In genomic region chr17:3085152-3085551, GRCm38 (mm10) we compare ENCODE assay signal across 8 mouse cellular contexts. TPM values are rescaled to one million over a fixed set of nuclear protein-coding genes. Genes with fewer than 3 reads are reported as not detected.
DNase-seq lines count a peak whose midpoint lies in the region; ATAC-seq and TF ChIP-seq lines count a peak whose summit lies in the region.

No protein-coding gene starts in this region.

- peak overlapping the region; percentile 59 for H3K4me3 ChIP-seq in heart, embryonic 12.5 days
- H3K4me3 ChIP-seq in ES-Bruce4 (ENCODE audit: low read depth, low read length) = peak overlapping the region; percentile 53
- peak overlapping the region; percentile 50 for H3K4me3 ChIP-seq in embryonic fibroblast, embryonic 13.5 days (ENCODE audit: insufficient read depth, low read length)
- peak overlapping the region; percentile 56 for H3K4me3 ChIP-seq in limb, embryonic 15.5 days

- no peak overlapping the region for H3K27ac ChIP-seq in heart, embryonic 12.5 days (ENCODE audit: poor library complexity, severe bottlenecking)
- no peak overlapping the region for H3K27ac ChIP-seq in ES-Bruce4 (ENCODE audit: insufficient read depth, low read length)
- peak overlapping the region; percentile 89 for H3K27ac ChIP-seq in embryonic fibroblast, embryonic 13.5 days (ENCODE audit: insufficient read depth, low read length)
- H3K27ac ChIP-seq in limb, embryonic 15.5 days = no peak overlapping the region

- H3K9me3 ChIP-seq in heart, embryonic 12.5 days (replicated peaks) = peaks cover 3% of the 10 kb centered on the region
- H3K9me3 ChIP-seq in ES-Bruce4 (replicated peaks; ENCODE audit: control insufficient read depth, insufficient read depth, low read length, poor library complexity, severe bottlenecking) = no peaks in the 10 kb centered on the region
- H3K9me3 ChIP-seq in limb, embryonic 15.5 days = peaks cover 3% of the 10 kb centered on the region; the same call in 1 of the 2 replicates

- TF ChIP-seq POLR2A in ES-Bruce4 (IDR thresholded peaks at IDR 0.05; ENCODE audit: insufficient read depth, low read length) = no peak
- no peak for TF ChIP-seq POLR2A in embryonic fibroblast, embryonic 13.5 days (IDR thresholded peaks at IDR 0.05; ENCODE audit: low read depth, low read length)

- no peak for TF ChIP-seq EP300 in ES-Bruce4 (IDR thresholded peaks at IDR 0.05; ENCODE audit: insufficient read depth, low read depth, low read length)

- no peak for DNase-seq in heart, adult 9 months (ENCODE audit: low spot score in 2 of 2)
- DNase-seq in ovary, postnatal 14 days (ENCODE audit: low spot score) = no peak
- no peak for DNase-seq in frontal cortex, adult 2 months (ENCODE audit: extremely low spot score in 1 of 2, low spot score in 1 of 2)
- DNase-seq in layer of hippocampus, adult 9-10 months (ENCODE audit: low spot score) = no peak

- H3K36me3 ChIP-seq in heart, embryonic 12.5 days = no peaks in the 10 kb centered on the region
- H3K36me3 ChIP-seq in ES-Bruce4 (ENCODE audit: control insufficient read depth, insufficient read depth, low read length, poor library complexity, severe bottlenecking) = no peaks in the 10 kb centered on the region
- no peaks in the 10 kb centered on the region for H3K36me3 ChIP-seq in limb, embryonic 15.5 days

- H3K4me2 ChIP-seq in heart, embryonic 12.5 days = peak overlapping the region; percentile 78
- H3K4me2 ChIP-seq in limb, embryonic 15.5 days = peak overlapping the region; percentile 70

- no peaks in the 10 kb centered on the region for H3K27me3 ChIP-seq in heart, embryonic 12.5 days (replicated peaks)
- H3K27me3 ChIP-seq in ES-Bruce4 (ENCODE audit: control insufficient read depth, insufficient read depth, low read length, poor library complexity, severe bottlenecking) = no peaks in the 10 kb centered on the region; the same call in 1 of the 2 replicates
- no peaks in the 10 kb centered on the region for H3K27me3 ChIP-seq in limb, embryonic 15.5 days

- 70% methylated on average over 3 of the region's 3 CpGs for WGBS in heart, embryonic 12.5 days
- 66% methylated on average over 3 of the region's 3 CpGs for WGBS in limb, embryonic 15.5 days

- H3K4me1 ChIP-seq in heart, embryonic 12.5 days (replicated peaks) = no peaks in the 10 kb centered on the region
- peaks cover 2% of the 10 kb centered on the region for H3K4me1 ChIP-seq in ES-Bruce4 (ENCODE audit: control insufficient read depth, insufficient read depth, low read length)
- H3K4me1 ChIP-seq in embryonic fibroblast, embryonic 13.5 days (ENCODE audit: control insufficient read depth, insufficient read depth, low read length) = no peaks in the 10 kb centered on the region
- H3K4me1 ChIP-seq in limb, embryonic 15.5 days = no peaks in the 10 kb centered on the region

- ATAC-seq in heart, embryonic 12.5 days (ENCODE audit: insufficient number of reproducible peaks, low FRiP score) = no peak
- no peak for ATAC-seq in limb, embryonic 15.5 days (ENCODE audit: insufficient number of reproducible peaks, low FRiP score, low TSS enrichment, low read depth)

- peak overlapping the region; percentile 78 for H3K9ac ChIP-seq in heart, embryonic 12.5 days
- H3K9ac ChIP-seq in ES-Bruce4 (ENCODE audit: low read depth, poor library complexity, severe bottlenecking) = peak overlapping the region; percentile 83; the same call in 1 of the 2 replicates
- H3K9ac ChIP-seq in limb, embryonic 15.5 days = 0 out of 2 replicates have a peak overlapping the region, but pooled peaks have one; percentile 42

- TF ChIP-seq CTCF in ES-Bruce4 (IDR thresholded peaks at IDR 0.05; ENCODE audit: low read depth, low read length) = no peak
- no peak for TF ChIP-seq CTCF in embryonic fibroblast, embryonic 13.5 days (IDR thresholded peaks at IDR 0.05; ENCODE audit: borderline replicate concordance, insufficient read depth, low read length)

RNA-seq across cellular contexts. Expression of gene Scaf8, which starts 29.6 kb away (rescaled TPM):
- 23.5 and 23.8 TPM in 2 replicates for polyA plus RNA-seq in heart, embryonic 12.5 days (2016; fragmentation: Nextera tagmentation; extraction: Ambion mirVana)
- polyA plus RNA-seq in ES-Bruce4 (2011; ENCODE audit: insufficient read depth, insufficient read length, low read depth, missing spikeins) = 51.5 and 55.0 TPM in 2 replicates
- 39.2 and 45.3 TPM in 2 replicates for polyA plus RNA-seq in embryonic fibroblast, embryonic 13.5 days (2011; ENCODE audit: insufficient read length, low read depth, missing spikeins)
- 18.7 and 19.1 TPM in 2 replicates for polyA plus RNA-seq in limb, embryonic 15.5 days (2015; fragmentation: Nextera tagmentation; extraction: Ambion mirVana)
- 32.4 and 34.3 TPM in 2 replicates for polyA plus RNA-seq in frontal cortex, adult 2 months (2012; rRNA removed)
